Comparison of ENCODE assay signal across 14 mouse cellular contexts in the genomic region with DNA sequence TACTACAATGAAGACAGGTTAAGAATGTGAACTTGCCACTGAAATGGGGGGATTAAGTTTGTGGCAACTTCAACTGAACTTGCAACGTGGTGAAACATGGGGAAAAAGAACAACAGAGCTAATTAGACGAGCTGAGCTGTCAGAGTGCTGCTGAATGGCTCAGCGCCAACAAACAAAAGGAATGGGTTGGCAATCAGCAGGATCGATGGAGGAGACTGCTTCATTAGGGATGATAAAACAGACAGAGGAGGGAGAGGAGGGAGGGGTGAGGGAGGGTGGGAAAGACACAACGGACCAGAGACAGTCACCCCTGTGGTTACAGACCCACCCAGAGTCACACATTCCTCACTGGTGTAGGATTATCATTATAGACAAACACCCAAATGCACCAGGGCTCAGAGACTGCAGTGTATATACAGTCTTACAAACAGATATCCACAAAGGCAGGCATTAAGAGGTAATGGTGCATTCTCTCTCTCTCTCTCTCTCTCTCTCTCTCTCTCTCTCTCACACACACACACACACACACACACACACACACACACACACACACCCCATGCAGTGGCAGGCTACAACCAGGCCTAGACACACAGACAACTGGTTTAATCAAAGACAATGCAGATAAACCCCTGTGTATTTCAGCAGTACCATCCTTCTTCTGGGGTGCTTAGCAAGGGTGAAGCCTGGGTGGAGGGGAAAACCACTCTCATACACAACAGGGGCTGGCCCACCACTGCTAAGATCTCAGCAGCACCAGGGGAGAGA. TPM values are rescaled to one million over a fixed set of nuclear protein-coding genes. Genes with fewer than 3 reads are reported as not detected.
DNase-seq lines count a peak whose midpoint lies in the region; ATAC-seq and TF ChIP-seq lines count a peak whose summit lies in the region.
"Had no signal": no experiment of that assay in that cellular context is flagged by ENCODE, and none has a peak within 500 bp of the region (broad histone marks: within the 10 kb centered on the region; RNA-seq: fewer than 3 reads in every experiment).

No protein-coding gene starts in this region.

- TF ChIP-seq CTCF in layer of hippocampus, adult 2 months (conservative IDR thresholded peaks at IDR 0.05): no peak
- TF ChIP-seq CTCF in midbrain, postnatal 0 days (IDR thresholded peaks at IDR 0.05): no peak
- no peak for TF ChIP-seq CTCF in stomach, postnatal 0 days (IDR thresholded peaks at IDR 0.05; ENCODE audit: low read depth)

- H3K4me3 ChIP-seq in kidney, embryonic 16.5 days (ENCODE audit: low read length): no peak overlapping the region
- H3K4me3 ChIP-seq in kidney, embryonic 14.5 days (ENCODE audit: low read length): no peak overlapping the region
- no peak overlapping the region for H3K4me3 ChIP-seq in forebrain, embryonic 13.5 days
- no peak overlapping the region for H3K4me3 ChIP-seq in layer of hippocampus, adult 2 months
- H3K4me3 ChIP-seq in midbrain, postnatal 0 days (ENCODE audit: low read depth, low read length): no peak overlapping the region
- no peak overlapping the region for H3K4me3 ChIP-seq in stomach, postnatal 0 days (ENCODE audit: low read depth, low read length)
- H3K4me3 ChIP-seq: kidney, embryonic 15.5 days had no signal

- ATAC-seq in kidney, embryonic 16.5 days (ENCODE audit: low FRiP score, low TSS enrichment): 0 out of 2 replicates have a peak, but pooled peaks have one; percentile 5
- ATAC-seq in kidney, embryonic 14.5 days (ENCODE audit: low FRiP score, low TSS enrichment): no peak
- ATAC-seq in forebrain, embryonic 13.5 days: peak; percentile 63
- no peak for ATAC-seq in midbrain, postnatal 0 days (ENCODE audit: low FRiP score)
- no peak for ATAC-seq in stomach, postnatal 0 days (ENCODE audit: low FRiP score, low TSS enrichment)
- ATAC-seq in cerebellum, adult (ENCODE audit: insufficient number of reproducible peaks, low FRiP score, low TSS enrichment): no peak

- H3K27me3 ChIP-seq in kidney, embryonic 16.5 days (ENCODE audit: insufficient read depth, low read length): no peaks in the 10 kb centered on the region
- no peaks in the 10 kb centered on the region for H3K27me3 ChIP-seq in kidney, embryonic 14.5 days (ENCODE audit: control insufficient read depth, insufficient read depth, low read length)
- H3K27me3 ChIP-seq in forebrain, embryonic 13.5 days: no peaks in the 10 kb centered on the region
- no peaks in the 10 kb centered on the region for H3K27me3 ChIP-seq in midbrain, postnatal 0 days (ENCODE audit: insufficient read depth, low read length)
- H3K27me3 ChIP-seq in stomach, postnatal 0 days (ENCODE audit: control insufficient read depth, insufficient read depth, low read length): no peaks in the 10 kb centered on the region
- H3K27me3 ChIP-seq: kidney, embryonic 15.5 days had no signal

- no peak overlapping the region for H3K27ac ChIP-seq in kidney, embryonic 16.5 days (ENCODE audit: low read length)
- H3K27ac ChIP-seq in kidney, embryonic 14.5 days (ENCODE audit: low read depth, low read length): no peak overlapping the region
- peak overlapping the region; percentile 91 for H3K27ac ChIP-seq in forebrain, embryonic 13.5 days
- H3K27ac ChIP-seq in layer of hippocampus, adult 2 months: 0 out of 2 replicates have a peak overlapping the region, but pooled peaks have one; percentile 46
- no peak overlapping the region for H3K27ac ChIP-seq in midbrain, postnatal 0 days (ENCODE audit: low read depth, low read length)
- no peak overlapping the region for H3K27ac ChIP-seq in stomach, postnatal 0 days (replicated peaks)
- H3K27ac ChIP-seq: kidney, embryonic 15.5 days; liver, embryonic 14.5 days had no signal

- peaks cover 4% of the 10 kb centered on the region; the same call in 1 of the 2 replicates for H3K4me1 ChIP-seq in kidney, embryonic 16.5 days (ENCODE audit: insufficient read depth, low read length)
- H3K4me1 ChIP-seq in kidney, embryonic 14.5 days (ENCODE audit: control insufficient read depth, insufficient read depth, low read length): no peaks in the 10 kb centered on the region
- peaks cover 61% of the 10 kb centered on the region for H3K4me1 ChIP-seq in forebrain, embryonic 13.5 days
- H3K4me1 ChIP-seq in midbrain, postnatal 0 days (ENCODE audit: insufficient read depth, low read length): no peaks in the 10 kb centered on the region; the same call in 1 of the 2 replicates
- 0 out of 2 replicates have a peak, but pooled peaks cover 2% of the 10 kb centered on the region for H3K4me1 ChIP-seq in stomach, postnatal 0 days (replicated peaks; ENCODE audit: control insufficient read depth, insufficient read depth)
- H3K4me1 ChIP-seq: kidney, embryonic 15.5 days had no signal

- 22% methylated on average over 5 of the region's 5 CpGs for WGBS in kidney, embryonic 16.5 days
- 23% methylated on average over 5 of the region's 5 CpGs for WGBS in kidney, embryonic 14.5 days
- WGBS in forebrain, embryonic 13.5 days: under 1% methylated on average over 5 of the region's 5 CpGs
- WGBS in midbrain, postnatal 0 days: 11% methylated on average over 5 of the region's 5 CpGs
- 32% methylated on average over 5 of the region's 5 CpGs for WGBS in stomach, postnatal 0 days

- H3K36me3 ChIP-seq in kidney, embryonic 16.5 days (ENCODE audit: insufficient read depth, low read length): no peaks in the 10 kb centered on the region
- H3K36me3 ChIP-seq in kidney, embryonic 14.5 days (ENCODE audit: control insufficient read depth, insufficient read depth, low read length): peaks cover 5% of the 10 kb centered on the region; the same call in 1 of the 2 replicates
- peaks cover 2% of the 10 kb centered on the region; the same call in 1 of the 2 replicates for H3K36me3 ChIP-seq in forebrain, embryonic 13.5 days (ENCODE audit: poor library complexity, severe bottlenecking)
- peaks cover 5% of the 10 kb centered on the region; the same call in 1 of the 2 replicates for H3K36me3 ChIP-seq in midbrain, postnatal 0 days (ENCODE audit: insufficient read depth, low read length)
- H3K36me3 ChIP-seq in stomach, postnatal 0 days (ENCODE audit: control insufficient read depth, insufficient read depth, low read length): 0 out of 2 replicates have a peak, but pooled peaks cover 2% of the 10 kb centered on the region

- peak; percentile 50 to 52 for DNase-seq in layer of hippocampus, adult 2 months (ENCODE audit: low spot score in 2 of 2)
- DNase-seq in midbrain, postnatal 0 days (ENCODE audit: low spot score): peak; percentile 51
- DNase-seq in stomach, postnatal 0 days (ENCODE audit: low spot score): no peak
- no peak for DNase-seq in gastrocnemius, postnatal 14 days
- DNase-seq: cerebellum, adult 18-20 months; heart, postnatal 10 days had no signal

- no peak overlapping the region for H3K4me2 ChIP-seq in kidney, embryonic 16.5 days (replicated peaks; ENCODE audit: low read depth, low read length)
- H3K4me2 ChIP-seq in kidney, embryonic 14.5 days (replicated peaks; ENCODE audit: low read depth, low read length): no peak overlapping the region
- peak overlapping the region; percentile 30 for H3K4me2 ChIP-seq in forebrain, embryonic 13.5 days
- H3K4me2 ChIP-seq in midbrain, postnatal 0 days (ENCODE audit: low read depth, low read length, poor library complexity, severe bottlenecking): no peak overlapping the region
- H3K4me2 ChIP-seq in stomach, postnatal 0 days (replicated peaks; ENCODE audit: low read depth): no peak overlapping the region
- H3K4me2 ChIP-seq: kidney, embryonic 15.5 days had no signal

- TF ChIP-seq EP300 in stomach, postnatal 0 days (optimal IDR thresholded peaks at IDR 0.05): no peak

- H3K9ac ChIP-seq in kidney, embryonic 16.5 days (replicated peaks; ENCODE audit: low read length): no peak overlapping the region
- H3K9ac ChIP-seq in kidney, embryonic 14.5 days (ENCODE audit: low read depth, low read length): no peak overlapping the region
- H3K9ac ChIP-seq in forebrain, embryonic 13.5 days: peak overlapping the region; percentile 47
- no peak overlapping the region for H3K9ac ChIP-seq in midbrain, postnatal 0 days (replicated peaks; ENCODE audit: low read length, poor library complexity, severe bottlenecking)
- H3K9ac ChIP-seq in stomach, postnatal 0 days (ENCODE audit: low read length): no peak overlapping the region
- H3K9ac ChIP-seq: kidney, embryonic 15.5 days; liver, embryonic 14.5 days had no signal

- no peaks in the 10 kb centered on the region for H3K9me3 ChIP-seq in kidney, embryonic 16.5 days (ENCODE audit: low read length)
- no peaks in the 10 kb centered on the region for H3K9me3 ChIP-seq in kidney, embryonic 14.5 days (ENCODE audit: control insufficient read depth, low read length)
- no peaks in the 10 kb centered on the region for H3K9me3 ChIP-seq in forebrain, embryonic 13.5 days (replicated peaks)
- no peaks in the 10 kb centered on the region for H3K9me3 ChIP-seq in midbrain, postnatal 0 days (ENCODE audit: low read length)
- H3K9me3 ChIP-seq in stomach, postnatal 0 days (ENCODE audit: control insufficient read depth, low read length): no peaks in the 10 kb centered on the region
- H3K9me3 ChIP-seq: G1E; kidney, embryonic 15.5 days had no signal

- intact Hi-C loops in gastrocnemius, postnatal 14 days (cut with DNase I; ENCODE audit: low total_unique reads): loop anchor here (10.0 kb wide), 1 partner anchor 556 kb away; no protein-coding TSS in a partner anchor

RNA-seq across cellular contexts. Expression of gene Crb2, which starts 42.9 kb away (rescaled TPM):
- polyA plus RNA-seq in kidney, embryonic 16.5 days (2015; fragmentation: Nextera tagmentation; extraction: Ambion mirVana): 4.5 and 4.6 TPM in 2 replicates
- polyA plus RNA-seq in kidney, embryonic 14.5 days (2014; fragmentation: Nextera tagmentation; extraction: Ambion mirVana): 2.2 and 3.2 TPM in 2 replicates
- polyA plus RNA-seq in forebrain, embryonic 13.5 days (2015; fragmentation: Nextera tagmentation; extraction: Ambion mirVana): 9.1 and 12.8 TPM in 2 replicates
- 1 to 10 TPM; 3.7 to 3.9 TPM for total RNA-seq in layer of hippocampus, adult 2 months (2021)
- 3.7 and 4.8 TPM in 2 replicates for total RNA-seq in midbrain, postnatal 0 days (2014; rRNA removed)
- polyA plus RNA-seq in midbrain, postnatal 0 days (2015; fragmentation: Nextera tagmentation; extraction: Ambion mirVana): 1.6 and 1.7 TPM in 2 replicates
- 0.47 and 0.74 TPM in 2 replicates for polyA plus RNA-seq in stomach, postnatal 0 days (2015; fragmentation: Nextera tagmentation; extraction: Ambion mirVana)
- total RNA-seq in gastrocnemius, postnatal 14 days (2021): under 1 TPM; 0.11 to 0.12 TPM
- total RNA-seq: gastrocnemius, postnatal 25 days had no signal
- polyA plus RNA-seq: G1E had no signal

Comparison
In these comparisons a context has a peak if more than half of its experiments do, and no peak if none do; other contexts are left out.
1. ATAC-seq: peak in kidney, embryonic 16.5 days (single experiment) and forebrain, embryonic 13.5 days (single experiment); none in kidney, embryonic 14.5 days (single experiment), midbrain, postnatal 0 days (single experiment), stomach, postnatal 0 days (single experiment) and cerebellum, adult (single experiment).
2. H3K27ac ChIP-seq: peak in forebrain, embryonic 13.5 days (single experiment) and layer of hippocampus, adult 2 months (single experiment); none in kidney, embryonic 16.5 days (single experiment), kidney, embryonic 14.5 days (single experiment), midbrain, postnatal 0 days (single experiment) and stomach, postnatal 0 days (single experiment).
3. DNase-seq: peak in layer of hippocampus, adult 2 months (2 of 2) and midbrain, postnatal 0 days (single experiment); none in stomach, postnatal 0 days (single experiment) and gastrocnemius, postnatal 14 days (single experiment).